Mouse (Mus musculus): ENCODE data around the gene Senp2.
A peak's percentile ranks its signal among the peaks of the same experiment; 100 is the strongest.

Gene Senp2

DNA sequence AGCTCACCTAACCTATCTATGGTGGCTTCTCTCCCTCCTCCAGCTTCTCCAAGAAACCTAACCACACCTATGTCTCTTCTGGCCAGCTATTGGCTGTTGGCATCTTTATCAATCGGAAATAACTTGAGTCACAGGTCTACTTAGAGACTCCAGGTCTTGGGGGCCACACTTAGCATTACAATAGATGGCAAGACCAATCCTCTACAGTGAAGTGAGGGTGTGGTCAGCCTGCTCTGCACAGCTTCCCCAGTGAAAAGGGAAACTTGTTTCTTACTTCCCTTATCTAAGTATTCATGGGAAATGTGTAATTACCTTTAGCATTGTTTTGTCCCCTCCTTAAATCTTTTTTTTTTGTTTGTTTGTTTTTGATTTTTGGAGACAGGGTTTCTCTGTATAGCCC is 6.3 kb downstream of the Senp2 start:
- DNase-seq (ENCODE audit: extremely low read depth, low read depth, low spot score) = no peak

DNA sequence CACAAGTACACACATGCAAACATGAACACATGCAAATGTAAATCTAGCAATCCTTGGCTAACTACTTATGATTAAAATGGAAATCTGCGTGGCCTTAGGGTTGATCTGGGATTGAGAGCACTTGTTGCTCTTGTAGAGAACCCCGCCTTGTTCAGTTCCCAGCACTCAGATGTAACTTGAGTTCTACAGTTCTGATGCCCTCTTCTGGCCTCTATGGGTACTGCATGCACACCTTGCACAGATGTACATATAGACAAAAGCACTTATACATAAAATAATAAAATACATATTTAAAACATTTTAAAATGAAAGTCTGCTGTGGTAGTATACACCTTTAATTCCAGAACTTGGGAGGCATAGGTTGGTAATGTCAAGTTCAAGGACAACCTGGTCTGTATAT is 12.8 kb downstream of the Senp2 start:
- no peak for DNase-seq (ENCODE audit: extremely low read depth, low read depth, low spot score)

DNA sequence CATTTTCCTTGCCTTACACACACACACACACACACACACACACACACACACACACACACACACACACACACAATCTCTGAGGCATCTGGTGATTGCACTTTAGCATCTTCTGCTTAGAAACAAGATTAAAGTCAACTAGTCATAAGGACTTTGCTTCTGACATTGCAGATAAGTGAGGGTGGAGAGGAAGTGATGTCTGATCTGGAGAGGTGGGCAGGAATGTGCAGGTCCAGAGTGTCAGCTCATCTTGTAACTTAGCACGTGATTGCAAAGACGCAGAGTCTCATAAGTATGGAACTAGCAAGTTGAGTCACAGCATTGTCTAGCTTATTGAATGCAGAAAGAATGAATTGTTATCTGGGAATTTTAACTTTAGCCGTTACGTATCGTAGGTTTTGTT is 18.2 kb downstream of the Senp2 start:
- DNase-seq (ENCODE audit: extremely low read depth, low read depth, low spot score) = no peak

DNA sequence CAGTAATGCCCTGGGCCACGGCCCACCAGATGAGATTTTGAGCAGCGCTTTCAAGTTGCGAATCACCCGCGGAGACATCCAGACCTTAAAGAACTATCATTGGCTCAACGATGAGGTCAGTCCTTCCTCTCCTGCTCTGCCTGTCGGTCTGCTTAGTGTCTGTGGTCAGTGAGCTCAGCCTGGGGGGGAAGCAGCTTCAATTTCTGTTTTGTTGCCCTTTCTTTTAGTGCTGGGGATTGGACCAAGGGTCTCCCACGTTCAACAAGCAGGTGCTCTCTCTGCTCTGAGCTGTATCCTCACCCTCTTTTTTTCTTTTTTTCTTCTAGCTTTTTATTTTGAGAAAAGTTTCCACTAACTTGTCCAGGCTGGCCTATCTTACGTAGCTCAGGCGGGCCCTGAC is 29.3 kb downstream of the Senp2 start:
- DNase-seq (ENCODE audit: extremely low read depth, low read depth, low spot score) = no peak

DNA sequence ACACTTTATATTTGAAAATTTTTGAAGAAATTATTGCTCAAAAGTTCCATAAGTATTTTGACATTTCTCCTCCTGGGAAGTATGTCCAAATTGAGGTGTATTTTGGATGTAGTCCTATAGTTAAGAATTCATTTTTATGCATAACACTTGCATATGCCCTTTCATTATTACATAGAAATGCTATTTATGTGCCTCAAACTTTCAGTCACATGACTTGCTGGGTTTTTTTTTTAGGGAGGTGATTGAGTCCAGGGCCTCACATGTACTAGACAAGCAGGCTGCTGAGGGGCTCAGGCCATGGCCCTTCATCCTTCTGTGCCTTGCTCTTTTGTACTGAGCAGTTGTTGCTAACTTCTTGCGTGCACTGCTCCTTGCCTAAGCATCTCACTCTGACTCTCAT is 30.7 kb downstream of the Senp2 start:
- DNase-seq (ENCODE audit: extremely low read depth, low read depth, low spot score) = no peak

DNA sequence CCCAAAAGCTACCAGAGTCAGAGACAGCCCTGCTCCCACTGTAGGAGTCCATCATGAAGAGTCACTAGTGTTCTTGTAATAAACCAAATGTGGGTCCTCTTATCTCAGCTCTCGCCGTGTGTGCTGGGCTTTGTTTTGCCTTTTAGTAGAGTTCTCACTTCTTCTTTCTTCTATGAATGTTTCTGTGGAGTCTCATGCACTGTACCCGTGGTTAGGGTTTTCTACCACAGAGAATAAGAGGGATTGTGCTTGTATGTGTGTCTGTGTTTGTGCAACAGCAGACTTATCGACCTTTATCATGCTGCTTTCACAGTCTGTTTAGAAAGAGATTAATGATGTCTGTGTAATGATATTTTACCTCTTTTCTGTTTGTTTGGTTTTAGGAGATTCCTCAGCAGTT is 34.5 kb downstream of the Senp2 start:
- no peak for DNase-seq (ENCODE audit: extremely low read depth, low read depth, low spot score)

DNA sequence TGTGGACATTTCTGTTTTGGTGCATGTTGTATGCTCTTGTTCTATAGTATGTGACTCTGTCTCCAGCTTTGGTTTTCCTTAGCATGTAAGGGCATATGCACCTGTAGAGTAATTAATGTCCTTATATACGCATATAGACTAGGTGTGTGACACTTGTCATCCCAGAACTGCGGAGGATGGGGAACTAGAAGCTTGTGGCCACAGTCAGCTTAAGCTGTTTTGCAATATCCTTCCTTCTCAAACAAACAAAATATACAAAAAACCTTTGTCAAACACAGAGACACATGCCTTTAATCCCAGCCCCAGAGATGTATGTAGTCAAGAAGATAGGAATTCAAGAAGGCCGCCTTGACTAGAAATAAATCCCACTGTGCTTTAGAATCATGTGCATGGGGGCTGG is 36.6 kb downstream of the Senp2 start:
- DNase-seq (ENCODE audit: extremely low read depth, low read depth, low spot score) = no peak

DNA sequence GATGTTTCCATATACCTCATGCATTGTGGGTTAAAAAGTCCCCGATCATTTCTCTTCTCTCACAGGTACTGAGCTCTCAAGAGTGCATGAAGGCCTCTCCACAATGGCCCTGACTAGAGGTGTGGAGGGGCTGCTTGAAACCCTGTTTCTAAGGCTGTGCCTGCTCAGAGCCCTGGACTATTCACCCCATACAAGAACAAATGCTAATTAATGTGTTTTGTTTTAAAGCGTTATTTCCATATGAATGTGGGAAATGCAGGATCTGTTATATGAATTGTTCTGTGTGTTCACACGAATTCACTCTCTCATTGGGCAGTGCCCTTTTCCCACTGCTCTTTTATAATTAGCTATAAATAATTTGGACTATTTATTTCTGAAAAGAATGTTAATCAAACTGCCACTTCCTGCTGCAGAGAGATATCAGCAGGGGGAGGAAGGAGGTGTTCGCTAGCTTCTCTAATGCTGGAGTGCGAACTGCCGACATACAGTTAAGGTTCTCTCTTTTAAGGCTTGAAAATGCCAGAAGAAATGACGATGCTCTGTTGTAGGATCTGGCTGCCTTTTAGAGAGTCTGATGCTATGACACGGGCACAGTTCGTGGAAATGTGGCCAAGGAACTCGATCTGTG is 37.6 kb downstream of the Senp2 start:
- DNase-seq (ENCODE audit: extremely low read depth, low read depth, low spot score) = no peak

DNA sequence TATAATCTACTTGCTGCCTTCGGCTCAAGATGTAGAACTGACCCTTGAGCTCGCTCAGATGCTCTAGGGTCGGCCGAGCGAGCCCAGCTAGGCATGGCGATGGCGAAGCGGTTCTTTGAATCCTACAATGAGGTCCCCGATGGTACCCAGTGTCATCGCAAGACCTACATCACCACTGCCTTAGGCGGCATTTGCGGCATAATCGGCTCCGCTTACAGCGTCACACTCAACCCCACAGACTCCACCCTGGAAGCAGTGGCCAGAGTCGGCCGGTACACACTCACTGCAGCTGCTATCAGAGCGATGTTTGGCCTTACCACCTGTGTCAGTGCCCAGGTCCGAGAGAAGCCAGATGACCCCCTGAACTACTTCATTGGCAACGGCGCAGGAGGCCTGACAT is 44.1 kb downstream of the Senp2 start:
- no peak for DNase-seq (ENCODE audit: extremely low read depth, low read depth, low spot score)

DNA sequence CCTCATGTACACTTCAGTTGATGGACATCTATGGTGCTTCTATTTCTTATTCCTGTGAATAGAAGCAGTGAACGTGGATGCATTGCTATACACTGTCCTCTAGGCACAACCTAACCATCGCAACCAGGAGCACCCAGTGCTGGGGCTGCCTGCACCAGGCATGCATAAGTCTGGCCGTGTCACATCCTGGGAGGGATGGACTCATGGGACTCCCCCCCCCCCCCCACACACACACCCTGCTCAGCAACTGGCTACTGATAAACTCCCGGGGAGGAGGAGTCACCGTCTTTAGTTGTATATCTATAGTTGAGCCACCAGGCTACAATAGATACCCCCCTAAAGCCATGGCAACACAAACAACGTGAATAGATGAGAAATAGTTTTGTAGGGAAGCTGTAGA is 48.2 kb downstream of the Senp2 start:
- no peak for DNase-seq (ENCODE audit: extremely low read depth, low read depth, low spot score)

DNA sequence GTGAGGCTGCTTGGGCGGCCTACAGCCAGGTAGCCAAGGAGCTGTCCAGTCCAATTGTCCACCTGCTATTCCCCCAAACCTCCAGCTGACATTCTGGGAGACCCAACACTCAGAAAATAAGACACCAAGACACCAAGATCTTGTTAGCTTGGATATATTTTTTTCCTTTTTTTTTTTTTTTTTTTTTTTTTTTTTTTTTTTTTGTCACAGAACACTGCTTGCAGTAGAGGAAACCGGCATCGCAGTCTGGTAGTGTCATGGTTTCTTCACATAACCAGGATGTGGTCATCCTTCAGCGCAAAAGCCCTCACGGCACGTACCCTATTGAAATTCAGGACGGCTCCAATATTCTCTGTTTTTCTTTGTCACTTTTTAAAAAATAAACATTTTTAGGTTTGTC is 49.6 kb downstream of the Senp2 start:
- no peak for DNase-seq (ENCODE audit: extremely low read depth, low read depth, low spot score)

DNA sequence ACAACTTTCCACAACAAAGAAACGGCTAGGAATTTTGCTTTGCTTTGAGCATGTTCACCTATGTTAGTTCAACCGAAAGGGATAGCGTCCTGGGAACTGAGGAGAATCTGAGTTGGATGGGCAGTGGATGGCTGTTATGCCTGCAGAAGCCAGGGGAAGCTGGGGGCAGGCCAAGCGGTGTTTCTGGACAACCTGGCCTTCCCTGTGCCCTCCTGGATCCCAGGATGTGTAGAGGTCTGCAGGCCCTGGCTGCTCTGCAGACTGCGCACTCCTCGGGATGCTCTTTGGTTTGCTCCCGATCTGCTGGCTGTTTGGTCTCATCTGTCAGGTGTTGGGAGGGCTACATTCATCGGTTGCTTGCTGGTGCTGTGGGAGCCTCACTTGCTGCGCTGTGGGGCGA is 51.1 kb downstream of the Senp2 start:
- no peak for DNase-seq (ENCODE audit: extremely low read depth, low read depth, low spot score)

DNA sequence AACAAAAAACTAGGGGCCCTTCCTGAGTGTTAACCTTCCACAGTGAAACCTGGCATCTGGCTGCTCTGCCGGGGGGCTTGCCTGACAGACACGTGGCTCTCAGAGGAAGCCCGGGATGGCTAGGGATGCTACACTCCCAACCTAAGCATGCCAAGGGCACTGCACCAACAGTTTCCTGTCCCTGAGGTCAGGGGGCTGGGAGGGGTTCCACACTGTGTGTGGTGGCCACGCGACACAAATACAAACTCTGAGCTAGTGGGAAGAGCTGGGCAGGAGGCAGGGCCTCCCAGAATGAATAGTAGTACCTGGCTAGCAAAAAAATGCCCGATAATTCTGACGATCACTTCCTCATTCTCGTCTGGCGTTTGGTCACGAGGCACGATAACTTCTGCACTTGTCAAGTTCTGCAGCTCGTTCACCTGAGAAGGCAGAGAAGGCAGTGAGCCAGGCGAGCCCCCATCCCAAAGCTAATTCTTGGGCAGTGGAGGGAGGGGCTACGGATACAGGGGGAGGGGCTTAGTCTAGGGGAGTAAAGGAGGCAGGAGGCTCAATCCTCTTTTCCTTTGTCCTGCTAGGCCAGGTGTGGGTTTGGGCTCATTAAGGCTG is 52.4 kb downstream of the Senp2 start:
- DNase-seq (ENCODE audit: extremely low read depth, low read depth, low spot score) = no peak

DNA sequence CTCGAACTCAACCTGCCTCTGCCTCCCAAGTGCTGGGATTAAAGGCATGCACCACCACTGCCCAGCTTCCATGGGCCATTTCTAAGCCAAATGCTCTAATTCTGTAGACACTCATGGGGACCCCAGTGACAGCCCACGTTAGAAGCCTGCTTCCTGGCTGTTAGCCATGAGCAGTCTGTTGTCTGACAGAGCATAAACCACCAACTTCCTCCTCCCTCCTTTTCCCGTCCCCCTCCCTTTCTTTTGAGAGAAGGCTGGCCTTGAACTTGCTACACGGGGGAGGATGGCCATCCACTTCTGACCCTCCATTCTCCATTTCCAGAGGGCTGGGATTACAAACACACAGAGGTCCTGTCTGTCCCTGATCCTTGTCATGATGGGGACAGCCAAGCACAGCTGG is 53.0 kb downstream of the Senp2 start:
- DNase-seq (ENCODE audit: extremely low read depth, low read depth, low spot score) = no peak

DNA sequence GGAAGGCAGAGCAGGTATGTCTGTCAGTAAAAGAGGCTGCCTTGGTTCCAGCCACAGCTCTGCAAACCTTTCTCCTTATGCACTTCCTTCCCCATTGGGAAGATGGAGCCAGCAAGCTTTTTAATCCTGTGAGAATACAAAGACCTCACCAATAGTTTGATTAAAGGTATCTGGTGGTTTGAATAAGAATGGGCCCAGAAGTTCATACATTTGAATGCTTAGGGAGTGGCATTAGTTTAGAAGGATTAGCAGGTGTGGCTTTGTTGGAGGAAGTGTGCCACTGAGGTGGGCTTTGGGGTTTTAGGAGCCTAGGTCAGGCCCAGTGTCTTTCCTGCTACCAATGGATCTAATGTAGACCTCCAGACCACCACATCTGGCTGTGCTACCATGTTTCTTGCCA is 56.3 kb downstream of the Senp2 start:
- DNase-seq (ENCODE audit: extremely low read depth, low read depth, low spot score) = no peak

DNA sequence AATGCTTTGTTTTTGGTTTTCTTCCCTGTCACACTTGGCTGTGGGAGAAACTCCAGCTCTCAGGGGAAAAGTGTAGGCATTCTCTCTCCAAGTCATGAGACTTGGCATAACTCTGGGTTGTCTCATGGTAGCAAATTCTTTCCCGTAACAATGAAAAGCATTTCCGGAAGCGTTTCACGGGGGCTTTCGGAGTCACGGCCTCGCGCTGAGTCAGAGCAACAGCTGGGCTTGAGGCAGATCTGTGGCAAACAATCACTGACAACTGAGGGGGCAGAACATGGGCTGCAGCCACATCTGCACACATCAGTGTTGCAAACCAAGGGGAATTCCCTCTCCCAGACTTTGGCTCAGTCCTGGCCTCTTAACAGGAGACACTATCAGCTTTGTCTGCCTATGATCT is 58.1 kb downstream of the Senp2 start:
- peak; percentile 37 for DNase-seq (ENCODE audit: extremely low read depth, low read depth, low spot score)

DNA sequence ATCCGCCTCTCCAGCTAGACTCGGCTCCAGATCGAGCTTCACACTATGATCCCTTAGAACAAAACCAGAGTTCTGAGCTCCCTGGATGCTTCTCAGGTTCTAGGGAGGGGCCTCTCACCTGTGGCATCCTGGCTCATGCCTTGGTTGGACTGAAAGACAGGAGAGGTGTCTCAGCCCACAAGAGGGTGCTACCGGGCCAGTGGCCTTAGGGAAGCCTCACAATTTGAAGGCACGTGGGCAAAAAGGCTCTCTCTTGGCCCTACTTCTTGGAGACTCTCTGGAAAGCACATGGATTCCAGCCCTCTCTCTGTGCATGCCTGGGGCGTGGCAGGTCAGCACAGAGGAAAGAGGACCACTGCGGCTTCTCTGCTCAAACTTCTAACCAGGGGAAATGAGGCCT is 62.1 kb downstream of the Senp2 start:
- DNase-seq (ENCODE audit: extremely low read depth, low read depth, low spot score) = no peak

DNA sequence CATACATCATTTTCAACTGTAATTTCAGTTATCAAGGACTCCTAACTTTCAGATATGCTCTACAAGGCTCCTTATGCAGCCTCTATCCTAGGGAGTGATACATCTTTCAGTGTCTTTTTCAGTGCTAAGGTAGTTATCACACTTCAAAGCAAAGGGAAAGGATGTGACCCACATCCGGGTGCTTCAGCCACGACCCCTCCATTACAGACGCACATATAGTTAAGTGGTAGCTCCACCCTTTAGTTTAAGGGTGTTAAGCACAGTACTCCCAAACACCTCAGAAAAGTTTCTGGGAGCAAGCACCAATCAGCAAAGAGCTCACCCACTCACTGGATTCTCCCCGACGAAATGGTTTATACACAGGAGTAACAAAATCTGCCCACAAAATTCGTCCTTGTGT is 65.8 kb downstream of the Senp2 start:
- no peak for DNase-seq (ENCODE audit: extremely low read depth, low read depth, low spot score)

DNA sequence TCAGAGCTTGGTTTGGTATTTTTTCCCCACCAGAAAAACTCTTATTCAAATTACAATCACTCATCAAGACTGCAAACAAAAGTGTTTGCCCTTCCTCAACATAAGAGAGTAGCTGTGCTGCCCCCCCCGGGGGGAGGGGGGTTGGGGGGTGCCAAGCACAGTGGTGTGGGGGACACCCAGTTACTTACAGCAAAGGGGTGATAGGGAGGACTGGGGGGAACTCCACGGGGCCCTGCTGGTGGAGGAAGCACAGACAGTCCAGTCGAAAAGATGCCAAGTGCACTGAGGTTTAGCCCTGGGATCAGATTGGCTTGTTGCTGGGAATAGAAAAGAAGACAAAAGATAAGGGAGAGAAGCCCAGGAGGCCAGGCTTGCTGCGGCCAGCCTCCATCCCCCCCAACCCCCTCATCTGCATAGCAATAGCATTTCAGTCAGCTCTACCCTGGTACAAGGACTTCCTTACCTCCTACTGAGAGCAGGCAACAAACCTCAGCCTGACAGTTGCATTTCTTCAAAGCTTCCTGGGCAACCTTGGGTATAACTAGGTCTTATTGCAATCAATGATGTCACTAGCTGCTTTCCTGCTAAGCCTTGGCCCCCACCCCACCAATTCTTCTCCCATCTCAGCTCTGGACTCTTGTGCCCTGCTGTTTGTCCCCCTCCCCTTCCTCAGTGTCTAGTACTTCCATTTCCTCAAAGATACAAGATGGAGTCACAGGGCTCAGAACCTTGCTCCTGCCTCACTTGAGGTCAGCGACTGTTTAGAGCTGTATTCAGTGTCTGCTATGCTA is 66.7 kb downstream of the Senp2 start:
- no peak for DNase-seq (ENCODE audit: extremely low read depth, low read depth, low spot score)

DNA sequence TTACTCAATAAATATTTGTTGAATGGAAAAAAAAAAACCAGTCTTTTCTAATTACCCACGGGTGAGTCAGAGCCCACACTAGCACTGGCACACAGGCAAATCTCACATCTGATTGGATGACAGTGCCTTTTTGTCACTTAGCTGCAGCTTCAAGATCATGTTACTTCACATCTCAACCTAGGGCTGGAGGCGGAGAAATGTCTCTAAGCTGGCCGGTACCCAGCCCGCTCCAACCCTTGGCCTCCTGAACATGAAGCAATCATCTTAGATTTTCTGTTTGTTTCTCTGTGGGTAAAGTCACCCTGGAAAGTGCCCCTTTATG is 67.3 kb downstream of the Senp2 start:
- peak; percentile 21 for DNase-seq (ENCODE audit: extremely low read depth, low read depth, low spot score)

DNA sequence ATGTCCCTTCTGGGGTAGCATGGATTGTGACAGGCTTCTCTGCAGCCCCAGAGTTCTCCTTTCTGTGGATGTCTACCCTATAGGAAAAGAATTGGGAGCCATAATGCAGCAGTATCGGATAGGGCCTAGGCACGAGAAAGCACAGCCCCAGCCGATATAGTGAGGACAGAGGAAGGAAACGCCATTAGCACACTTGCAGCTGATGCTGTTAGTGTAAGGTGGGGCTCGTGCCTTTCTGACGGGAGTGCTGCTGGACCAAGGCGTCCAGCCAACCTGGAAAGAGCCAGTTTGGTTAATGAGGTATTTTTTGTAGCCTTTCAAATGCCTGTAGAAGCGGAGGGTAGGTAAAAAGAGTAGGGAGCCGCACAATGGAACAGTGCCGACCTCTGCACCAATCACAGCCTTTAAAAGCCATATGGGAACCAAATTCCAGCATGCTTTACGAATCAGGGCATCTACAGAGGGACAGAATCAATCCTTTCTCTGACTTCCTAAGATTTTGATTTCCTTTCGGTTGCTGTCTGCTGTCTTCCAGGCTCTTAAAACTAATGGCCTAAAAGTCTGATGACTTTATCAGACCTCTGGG is 70.9 kb downstream of the Senp2 start:
- DNase-seq (ENCODE audit: extremely low read depth, low read depth, low spot score) = no peak

DNA sequence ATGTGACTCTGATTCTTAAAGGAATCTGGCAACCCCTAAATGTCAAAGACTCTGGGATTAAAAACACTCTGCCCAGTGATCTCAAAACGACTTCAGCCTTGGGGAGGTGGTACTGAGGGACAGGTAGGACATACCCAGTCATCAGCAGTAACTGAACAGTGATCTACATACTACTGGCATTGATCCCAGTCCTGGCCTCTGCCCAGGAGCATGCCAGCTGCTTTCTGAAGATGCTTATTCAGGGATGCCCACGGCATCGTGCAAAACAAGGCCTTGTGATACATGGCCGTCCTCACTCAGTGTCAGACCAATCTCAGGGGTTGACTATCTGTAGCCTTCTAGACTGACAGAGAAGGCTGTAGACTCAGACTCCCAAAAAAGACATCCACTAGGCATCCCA is 76.1 kb downstream of the Senp2 start:
- no peak for DNase-seq (ENCODE audit: extremely low read depth, low read depth, low spot score)
